Mouse (Mus musculus) lung, postnatal 14 days (tissue): ENCODE measurements around the gene Alg9.
A peak's percentile ranks its signal among the peaks of the same experiment; 100 is the strongest.

Experiments
- DNase-seq: peaks from one replicate; pipeline ENCODE4 v3.0.0; 2021

Gene Alg9

GRCm38 (mm10) chr9:50855133-50855766 lies 80.4 kb downstream of the Alg9 start:
- no peak for DNase-seq

- no peak for DNase-seq
These were observed 81.0 kb downstream of the Alg9 start for GRCm38 (mm10) chr9:50855780-50856179.

DNA sequence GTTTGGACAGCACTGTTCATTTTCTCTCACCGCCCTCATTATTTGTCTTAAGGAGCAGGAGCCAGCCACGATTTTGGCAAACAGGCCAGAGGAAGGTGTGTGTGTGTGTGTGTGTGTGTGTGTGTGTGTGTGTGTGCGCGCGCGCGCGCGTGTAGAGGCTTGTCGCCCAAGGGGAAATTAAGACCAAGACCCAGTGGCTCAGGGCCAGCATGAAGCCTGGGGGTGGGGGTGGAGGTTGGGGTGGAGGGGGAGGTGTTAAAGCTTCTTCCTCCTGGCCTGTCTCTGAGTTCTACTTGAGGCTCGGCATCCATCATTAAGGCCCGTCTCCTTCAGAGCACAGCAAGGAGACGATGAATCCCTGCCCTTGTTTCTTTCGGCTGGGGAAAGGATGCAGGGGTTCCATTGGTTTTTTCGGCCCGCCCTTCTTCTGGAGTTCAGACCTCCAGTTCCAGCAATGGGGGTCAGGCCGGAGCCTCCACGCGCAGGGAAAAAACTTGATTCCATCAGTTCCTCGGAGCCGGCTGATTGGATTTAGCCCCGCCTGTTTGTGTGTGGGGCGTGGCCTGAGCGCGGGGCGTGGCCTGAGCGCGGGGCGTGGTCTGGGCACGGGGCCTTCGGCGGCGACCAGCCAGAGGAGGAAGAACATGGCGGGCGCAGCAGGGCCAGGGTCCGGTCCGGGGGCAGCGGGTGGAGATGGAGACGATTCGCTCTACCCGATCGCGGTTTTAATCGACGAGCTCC lies 81.7 kb downstream of the Alg9 start:
- DNase-seq = peak; percentile 94

GRCm38 (mm10) chr9:50857082-50857641 lies 82.3 kb downstream of the Alg9 start:
- peak; percentile 48 for DNase-seq

DNA sequence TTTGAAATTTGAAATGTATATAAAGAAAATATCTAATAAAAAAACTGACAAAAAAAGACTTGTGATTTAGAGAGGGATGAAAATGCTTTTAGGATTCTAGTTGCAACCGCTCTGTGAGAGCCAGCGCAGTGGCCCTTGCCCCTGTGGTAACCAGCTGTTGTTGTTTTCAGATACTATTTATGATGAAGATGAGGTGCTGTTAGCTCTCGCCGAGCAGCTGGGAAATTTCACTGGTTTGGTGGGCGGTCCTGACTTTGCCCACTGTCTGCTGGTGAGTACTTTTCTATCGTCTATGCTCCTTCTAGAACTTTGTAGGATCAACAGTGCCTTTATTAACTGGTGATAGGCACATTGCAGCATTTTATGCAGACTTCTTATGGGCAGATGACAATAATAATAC lies 83.9 kb downstream of the Alg9 start:
- peak; percentile 36 for DNase-seq

DNA sequence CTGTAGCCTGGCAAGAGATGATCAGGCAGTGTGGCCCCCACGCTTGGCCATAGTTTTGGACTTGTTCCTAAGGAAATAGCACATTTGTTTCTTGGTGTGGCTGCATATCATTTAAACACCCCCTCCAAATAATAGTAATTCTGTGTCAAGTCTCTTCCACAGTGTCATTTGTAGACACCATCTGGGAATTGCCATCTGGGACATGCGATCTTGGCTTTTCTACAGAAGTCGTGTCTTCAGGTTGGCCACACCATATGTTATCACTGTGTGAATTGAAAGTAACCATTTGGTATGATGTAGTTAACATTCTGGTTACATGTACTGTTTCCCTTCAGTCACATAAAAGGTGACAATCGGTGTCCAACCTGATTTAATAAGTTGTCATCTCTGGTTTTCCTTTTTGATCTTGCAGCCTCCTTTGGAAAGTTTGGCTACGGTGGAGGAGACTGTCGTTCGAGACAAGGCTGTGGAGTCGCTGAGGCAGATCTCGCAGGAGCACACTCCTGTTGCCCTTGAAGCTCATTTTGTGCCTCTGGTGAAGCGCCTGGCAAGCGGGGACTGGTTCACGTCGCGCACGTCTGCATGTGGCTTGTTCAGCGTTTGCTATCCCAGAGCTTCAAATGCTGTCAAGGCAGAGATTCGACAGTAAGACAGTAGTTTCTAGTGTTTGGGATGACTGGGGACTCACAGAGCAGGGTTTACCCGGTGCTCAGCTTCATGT lies 86.5 kb downstream of the Alg9 start:
- no peak for DNase-seq

GRCm38 (mm10) chr9:50863824-50864223 lies 89.0 kb downstream of the Alg9 start:
- DNase-seq = no peak

- DNase-seq = no peak
These were observed 90.1 kb downstream of the Alg9 start for GRCm38 (mm10) chr9:50864877-50865276.

GRCm38 (mm10) chr9:50865803-50866202 lies 91.0 kb downstream of the Alg9 start:
- no peak for DNase-seq

DNA sequence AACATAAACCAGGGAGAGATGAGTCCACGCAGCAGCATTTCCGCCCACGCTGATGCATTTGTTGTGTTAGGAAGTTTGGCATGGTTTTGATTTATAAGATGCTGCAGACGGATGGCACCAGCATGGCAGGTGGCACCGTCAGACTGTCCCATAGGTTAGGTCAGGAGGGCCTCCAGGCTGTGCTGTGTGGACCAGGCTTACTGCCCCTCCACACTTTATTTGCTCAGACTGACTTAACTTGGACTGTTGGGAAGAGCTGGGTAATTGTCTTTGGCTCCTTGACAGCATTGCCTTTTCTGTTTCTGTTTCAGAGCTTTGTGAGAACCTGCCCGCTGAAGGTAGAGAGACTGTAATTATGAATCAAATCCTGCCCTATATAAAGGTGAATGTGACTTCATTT lies 92.2 kb downstream of the Alg9 start:
- no peak for DNase-seq

- DNase-seq = no peak
These were observed 93.4 kb downstream of the Alg9 start for GRCm38 (mm10) chr9:50868182-50868581.

GRCm38 (mm10) chr9:50873210-50873609 lies 98.4 kb downstream of the Alg9 start:
- DNase-seq = no peak

- no peak for DNase-seq
These were observed 99.2 kb downstream of the Alg9 start for GRCm38 (mm10) chr9:50874031-50874430.

GRCm38 (mm10) chr9:50875470-50875869 lies 100.7 kb downstream of the Alg9 start:
- DNase-seq = no peak

- DNase-seq = no peak
These were observed 101.5 kb downstream of the Alg9 start for GRCm38 (mm10) chr9:50876287-50876686.

- DNase-seq = no peak
These were observed 102.6 kb downstream of the Alg9 start for GRCm38 (mm10) chr9:50877431-50877830.

DNA sequence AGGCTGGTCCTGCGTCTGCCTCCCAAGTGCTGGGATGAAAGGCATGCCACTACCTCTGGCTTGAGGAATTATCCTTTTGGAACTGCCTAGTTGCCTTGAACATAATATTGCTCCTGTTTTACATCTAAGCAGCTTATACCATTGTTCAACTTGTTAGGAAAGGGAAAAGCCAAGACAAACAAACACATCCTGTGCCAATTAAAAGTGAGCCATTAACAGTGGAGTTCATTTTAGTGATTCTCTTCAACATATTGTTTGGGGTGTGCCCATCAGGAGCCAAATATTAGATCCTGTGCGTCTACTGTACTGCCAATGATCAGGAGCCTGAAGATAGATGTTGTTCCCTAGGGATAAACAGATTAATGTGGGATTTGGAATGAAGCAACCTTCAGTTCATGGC lies 107.4 kb downstream of the Alg9 start:
- DNase-seq = no peak

- DNase-seq = no peak
These were observed 109.3 kb downstream of the Alg9 start for GRCm38 (mm10) chr9:50884093-50884492.

- peak; percentile 71 for DNase-seq
These were observed 110.2 kb downstream of the Alg9 start for GRCm38 (mm10) chr9:50884741-50885599.

DNA sequence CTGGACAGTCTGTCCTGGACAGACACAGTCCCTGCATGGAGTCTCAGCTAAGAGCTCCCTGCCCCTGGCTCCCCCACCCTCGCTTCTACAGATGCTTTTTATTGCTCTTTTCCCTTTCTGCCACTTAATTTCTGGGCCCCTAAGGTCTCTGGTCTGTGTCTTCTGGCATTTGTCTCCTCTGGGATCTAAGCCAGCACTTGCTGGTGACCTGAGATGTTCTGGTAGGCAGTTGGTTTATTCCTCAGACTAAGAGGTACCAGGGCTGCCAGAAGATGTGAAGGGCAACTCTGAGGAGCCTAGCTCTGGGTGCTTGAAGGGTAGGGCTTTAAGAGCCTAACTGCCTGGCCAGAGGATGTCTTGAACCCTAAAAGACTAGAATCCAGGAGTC lies 110.8 kb downstream of the Alg9 start:
- no peak for DNase-seq

DNA sequence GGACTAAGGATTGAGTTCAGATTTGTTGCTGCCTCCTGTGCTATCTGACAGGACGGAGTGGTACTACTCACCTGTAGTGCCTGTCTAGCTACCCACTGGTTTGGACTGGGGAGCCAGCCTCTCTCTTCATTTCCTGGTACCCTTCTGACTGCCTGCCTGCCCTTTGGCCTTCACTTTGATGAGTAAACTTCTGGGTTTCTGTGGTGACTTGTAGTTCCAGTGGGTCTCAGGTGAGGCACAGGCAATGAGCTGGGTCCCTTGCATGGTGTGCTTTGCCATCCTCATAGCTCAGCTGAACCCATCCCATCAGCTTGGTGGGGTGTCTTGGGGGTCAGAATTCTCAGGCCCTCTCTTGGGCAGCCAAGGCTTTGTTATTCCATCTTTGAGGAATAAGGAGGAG lies 112.1 kb downstream of the Alg9 start:
- no peak for DNase-seq

DNA sequence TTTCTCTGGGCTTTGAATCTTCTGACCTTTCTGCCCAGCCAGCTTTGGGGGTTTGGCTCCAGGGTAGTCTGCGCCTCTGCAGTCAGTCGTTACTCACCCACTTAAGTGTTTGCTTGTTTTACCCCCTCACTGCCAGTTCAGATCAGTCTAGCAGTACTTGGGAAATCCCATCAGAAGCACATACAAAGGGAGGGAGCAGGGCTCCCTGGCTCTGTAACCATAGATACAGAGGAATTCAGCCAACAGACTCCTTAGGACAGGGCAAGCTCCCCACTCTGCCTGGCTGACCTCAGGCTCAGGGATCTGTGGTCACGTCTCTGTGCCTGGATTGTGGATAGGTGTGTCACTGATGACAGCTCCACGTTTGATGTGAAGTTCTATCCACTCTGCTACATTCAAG lies 112.5 kb downstream of the Alg9 start:
- DNase-seq = peak; percentile 21

DNA sequence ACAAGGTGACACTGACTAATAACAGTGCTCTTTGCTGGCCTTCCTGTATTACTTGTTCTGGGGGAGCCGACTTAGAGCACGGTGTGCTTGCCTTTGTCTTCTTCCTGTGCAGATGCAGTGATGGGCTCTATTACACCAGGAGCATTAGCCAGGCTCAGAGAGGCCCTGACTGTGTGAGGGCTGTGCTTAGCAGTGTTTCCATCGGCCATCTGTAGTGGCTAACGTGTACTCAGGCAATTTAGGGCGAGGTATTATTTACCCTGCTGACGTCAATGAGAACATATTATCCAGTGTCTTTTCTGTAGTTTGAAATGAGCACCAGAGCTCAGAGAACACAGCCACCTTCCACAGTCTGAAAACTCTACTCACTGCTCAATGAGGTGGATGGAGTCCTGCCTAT lies 114.4 kb downstream of the Alg9 start:
- no peak for DNase-seq
